ENCODE assay signal across 20 mouse cellular contexts in genomic region chr8:111955879-111956278, GRCm38 (mm10). TPM values are rescaled to one million over a fixed set of nuclear protein-coding genes. Genes with fewer than 3 reads are reported as not detected.
"Had no signal": no experiment of that assay in that cellular context is flagged by ENCODE, and none has a peak within 500 bp of the region (broad histone marks: within the 10 kb centered on the region; RNA-seq: fewer than 3 reads in every experiment).

No protein-coding gene starts in this region.

- H3K9ac ChIP-seq: liver, embryonic 13.5 days; neural tube, embryonic 12.5 days; neural tube, embryonic 15.5 days; stomach, embryonic 15.5 days had no signal

- H3K4me2 ChIP-seq: liver, embryonic 13.5 days; midbrain, embryonic 11.5 days; neural tube, embryonic 12.5 days; neural tube, embryonic 15.5 days; stomach, embryonic 15.5 days had no signal

- H3K9me3 ChIP-seq: liver, embryonic 13.5 days; neural tube, embryonic 12.5 days; neural tube, embryonic 15.5 days; stomach, embryonic 15.5 days had no signal

- H3K27ac ChIP-seq: liver, embryonic 13.5 days; neural tube, embryonic 12.5 days; neural tube, embryonic 15.5 days; stomach, embryonic 15.5 days had no signal

- H3K4me1 ChIP-seq: liver, embryonic 13.5 days; neural tube, embryonic 12.5 days; neural tube, embryonic 15.5 days; stomach, embryonic 15.5 days had no signal

- H3K4me3 ChIP-seq: liver, embryonic 13.5 days; neural tube, embryonic 12.5 days; neural tube, embryonic 15.5 days; stomach, embryonic 15.5 days had no signal

- H3K27me3 ChIP-seq: liver, embryonic 13.5 days; neural tube, embryonic 12.5 days; neural tube, embryonic 15.5 days; stomach, embryonic 15.5 days had no signal

- DNase-seq: kidney, adult 8-10 months; kidney, postnatal 14 days; kidney, postnatal 4 days; liver, embryonic 13.5 days; lung, adult 2 months; lung, postnatal 14 days; lung, postnatal 4 days; midbrain, embryonic 14.5 days; right cerebral cortex, adult 18-20 months; right cerebral cortex, postnatal 25 days; spleen, adult 18-20 months; thymus, postnatal 14 days; thymus, postnatal 4 days had no signal

RNA-seq across cellular contexts. Expression of gene Chst5, which starts 45.6 kb away (rescaled TPM):
- total RNA-seq: liver, adult 2 months; megakaryocyte progenitor cell, adult 5-6 weeks; megakaryocyte-erythroid progenitor cell, adult 5-6 weeks had no signal
- polyA plus RNA-seq: liver, adult 2 months; liver, embryonic 13.5 days had no signal
